Mouse (Mus musculus) heart, adult 2 months (tissue): ENCODE measurements around the gene Rab33b. TPM values are rescaled to one million over a fixed set of nuclear protein-coding genes. Genes with fewer than 3 reads are reported as not detected.
A peak's percentile ranks its signal among the peaks of the same experiment; 100 is the strongest.

Experiments
- DNase-seq, 2 experiments: peaks; one replicate each; pipeline ENCODE4 v3.0.0; 2021
- H3K27ac ChIP-seq: fragments of 200-600 bp; 2 replicates; pipeline ENCODE4 v1.8.1; 2022
- H3K27me3 ChIP-seq: fragments of 200-500 bp; 2 replicates; pipeline ENCODE4 v1.6.1; 2012; ENCODE audit warnings: mild to moderate bottlenecking, low read length, inconsistent platforms, mixed read lengths; ENCODE audit not compliant: control insufficient read depth, insufficient read depth
- H3K36me3 ChIP-seq: fragments of 200-500 bp; 2 replicates; pipeline ENCODE4 v1.6.1; 2012; ENCODE audit warnings: low read length, inconsistent platforms; ENCODE audit not compliant: control insufficient read depth, insufficient read depth
- H3K4me1 ChIP-seq: fragments of 200-500 bp; 2 replicates; pipeline ENCODE4 v1.6.1; 2011; ENCODE audit warnings: low read length; ENCODE audit not compliant: control insufficient read depth, insufficient read depth
- H3K4me3 ChIP-seq: fragments of 200-600 bp; 2 replicates; pipeline ENCODE4 v1.8.1; 2022
- H3K79me2 ChIP-seq: fragments of 200-500 bp; replicated peaks from 2 replicates; pipeline ENCODE4 v1.6.1; 2012; ENCODE audit warnings: mild to moderate bottlenecking, inconsistent platforms, low read length, moderate library complexity, mixed read lengths; ENCODE audit not compliant: control insufficient read depth, insufficient read depth
- H3K9ac ChIP-seq: fragments of 200-500 bp; 2 replicates; pipeline ENCODE4 v1.6.1; 2012; ENCODE audit warnings: low read depth, mild to moderate bottlenecking, control low read depth, inconsistent platforms, low read length, mixed read lengths
- CTCF ChIP-seq: fragments of 200-600 bp; IDR thresholded peaks from 2 replicates; pipeline ENCODE4 v1.8.1; 2022; ENCODE audit warnings: antibody characterized with exemption, mild to moderate bottlenecking, moderate library complexity
- EP300 ChIP-seq: fragments of 200-500 bp; IDR thresholded peaks from 2 replicates; pipeline ENCODE4 v1.6.1; 2011; ENCODE audit warnings: low read depth, low read length, control low read depth; ENCODE audit not compliant: insufficient read depth
- POLR2A ChIP-seq: fragments of 200-500 bp; IDR thresholded peaks from 2 replicates; pipeline ENCODE4 v1.6.1; 2011; ENCODE audit warnings: mild to moderate bottlenecking, low read depth, low read length, control low read depth; ENCODE audit not compliant: insufficient read depth
- WGBS: fragments of 180-500 bp; shearing (Covaris S2); methylation state at CpG from one replicate; pipeline ENCODE4 v1.1.7; 2018; 5-methylcytosine and 5-hydroxymethylcytosine counted together
- intact Hi-C: fragments of 180-260 bp; cut with DNase I; formaldehyde crosslinking; loops from one replicate; pipeline ENCODE4 v1.15.1; 2025
- polyA plus RNA-seq: library from polyadenylated mRNA; depleted of rRNA; stranded (reverse); fragments of >200 nt; gene quantifications from 2 replicates; pipeline ENCODE4 v1.2.3, GENCODE M21; 2012
- total RNA-seq, 2 experiments: library from RNA; stranded (reverse); gene quantifications; 2 replicates each; pipeline ENCODE4 v1.2.3; 2021

The Rab33b gene
- total and polyA plus RNA-seq, 3 experiments: 3.9 to 10.7 (median 9.2) TPM

GRCm38 (mm10) chr3:51481059-51481458, 2.7 kb upstream of the Rab33b start:
- H3K9ac ChIP-seq: no peak overlapping the region
- no peaks in the 10 kb centered on the region; the same call in 1 of the 2 replicates for H3K4me1 ChIP-seq
- peak; percentile 26 to 43 for DNase-seq
- no peak overlapping the region for H3K27ac ChIP-seq
- no peaks in the 10 kb centered on the region for H3K36me3 ChIP-seq
- TF ChIP-seq EP300 (no peak), CTCF (peak; percentile 86)
- H3K79me2 ChIP-seq: 0 out of 2 replicates have a peak, but pooled peaks cover 1% of the 10 kb centered on the region
- H3K27me3 ChIP-seq: no peaks in the 10 kb centered on the region
- intact Hi-C loops: loop anchor here (5.0 to 10.0 kb wide), 2 partner anchors 81 to 764 kb away; partner anchors contain the start of gene Setd7
- no peak overlapping the region for H3K4me3 ChIP-seq

GRCm38 (mm10) chr3:51481881-51482280, 1.8 kb upstream of the Rab33b start:
- H3K9ac ChIP-seq: no peak overlapping the region
- WGBS: 39% methylated on average over 3 of the region's 3 CpGs
- TF ChIP-seq EP300: no peak
- no peak for TF ChIP-seq CTCF
- TF ChIP-seq POLR2A: no peak
- no peak overlapping the region for H3K4me3 ChIP-seq
- intact Hi-C loops: loop anchor here (5.0 to 10.0 kb wide), 2 partner anchors 80 to 763 kb away; partner anchors contain the start of gene Setd7
- H3K36me3 ChIP-seq: no peaks in the 10 kb centered on the region
- no peaks in the 10 kb centered on the region for H3K27me3 ChIP-seq
- no peak overlapping the region for H3K27ac ChIP-seq
- 0 out of 2 replicates have a peak, but pooled peaks cover 1% of the 10 kb centered on the region for H3K79me2 ChIP-seq
- DNase-seq: no peak
- no peaks in the 10 kb centered on the region; the same call in 1 of the 2 replicates for H3K4me1 ChIP-seq

- H3K4me1 ChIP-seq: no peaks in the 10 kb centered on the region; the same call in 1 of the 2 replicates
- H3K79me2 ChIP-seq: 0 out of 2 replicates have a peak, but pooled peaks cover 1% of the 10 kb centered on the region
- H3K36me3 ChIP-seq: no peaks in the 10 kb centered on the region
- 56% methylated on average over 3 of the region's 3 CpGs for WGBS
- no peaks in the 10 kb centered on the region for H3K27me3 ChIP-seq
- intact Hi-C loops: loop anchor here (5.0 to 10.0 kb wide), 2 partner anchors 80 to 762 kb away; partner anchors contain the start of gene Setd7
- H3K9ac ChIP-seq: no peak overlapping the region
- TF ChIP-seq POLR2A: no peak
- no peak for TF ChIP-seq EP300
- TF ChIP-seq CTCF: no peak
- H3K27ac ChIP-seq: no peak overlapping the region
- no peak for DNase-seq
- H3K4me3 ChIP-seq: no peak overlapping the region
These were observed 939 bp upstream of the Rab33b start for GRCm38 (mm10) chr3:51482781-51483180.

- H3K4me3 ChIP-seq: peak overlapping the region; percentile 93
- H3K27me3 ChIP-seq: no peaks in the 10 kb centered on the region
- no peaks in the 10 kb centered on the region; the same call in 1 of the 2 replicates for H3K4me1 ChIP-seq
- TF ChIP-seq POLR2A (no peak), CTCF (no peak), EP300 (no peak)
- peak overlapping the region; percentile 90 for H3K9ac ChIP-seq
- H3K79me2 ChIP-seq: peaks cover 5% of the 10 kb centered on the region; the same call in 1 of the 2 replicates
- no peaks in the 10 kb centered on the region for H3K36me3 ChIP-seq
- peak overlapping the region; percentile 94 for H3K27ac ChIP-seq
- DNase-seq: no peak
- intact Hi-C loops: loop anchor here (5.0 to 10.0 kb wide), 2 partner anchors 78 to 760 kb away; partner anchors contain the start of gene Setd7
- 0% methylated on average over 33 of the region's 33 CpGs for WGBS
These were observed 650 bp downstream of the Rab33b start for GRCm38 (mm10) chr3:51484370-51484769.

- TF ChIP-seq CTCF (no peak), EP300 (no peak), POLR2A (no peak)
- no peaks in the 10 kb centered on the region for H3K36me3 ChIP-seq
- 63% methylated on average over 4 of the region's 4 CpGs for WGBS
- H3K79me2 ChIP-seq: peaks cover 5% of the 10 kb centered on the region; the same call in 1 of the 2 replicates
- no peak overlapping the region for H3K27ac ChIP-seq
- no peak for DNase-seq
- H3K27me3 ChIP-seq: no peaks in the 10 kb centered on the region
- intact Hi-C loops: loop anchor here (10.0 kb wide), 1 partner anchor 759 kb away; no protein-coding TSS in a partner anchor
- no peak overlapping the region for H3K9ac ChIP-seq
- no peaks in the 10 kb centered on the region; the same call in 1 of the 2 replicates for H3K4me1 ChIP-seq
- H3K4me3 ChIP-seq: peak overlapping the region; percentile 93; the same call in 1 of the 2 replicates
These were observed 1.6 kb downstream of the Rab33b start for GRCm38 (mm10) chr3:51485347-51485746.

GRCm38 (mm10) chr3:51486491-51487195, 2.9 kb downstream of the Rab33b start:
- no peaks in the 10 kb centered on the region for H3K27me3 ChIP-seq
- intact Hi-C loops: loop anchor here (10.0 kb wide), 1 partner anchor 758 kb away; no protein-coding TSS in a partner anchor

More at GRCm38 (mm10) chr3:51486491-51487195, 2.9 kb downstream of the Rab33b start:
- no peak overlapping the region for H3K27ac ChIP-seq
- WGBS: 82% methylated on average over 4 of the region's 4 CpGs
- peaks cover 5% of the 10 kb centered on the region; the same call in 1 of the 2 replicates for H3K79me2 ChIP-seq
- H3K9ac ChIP-seq: no peak overlapping the region
- H3K36me3 ChIP-seq: no peaks in the 10 kb centered on the region
- no peak for DNase-seq
- TF ChIP-seq CTCF: no peak
- TF ChIP-seq POLR2A: no peak
- no peak for TF ChIP-seq EP300
- no peaks in the 10 kb centered on the region; the same call in 1 of the 2 replicates for H3K4me1 ChIP-seq
- no peak overlapping the region for H3K4me3 ChIP-seq
